Mouse (Mus musculus) heart, postnatal 14 days (tissue): ENCODE results near the gene Vax1. TPM values are rescaled to one million over a fixed set of nuclear protein-coding genes. Genes with fewer than 3 reads are reported as not detected.

Experiments used
- DNase-seq, 2 experiments: peaks; one replicate each; pipeline ENCODE4 v3.0.0; 2021 to 2022
- intact Hi-C: fragments of 180-260 bp; cut with DNase I; formaldehyde crosslinking; loops from one replicate; pipeline ENCODE4 v1.15.1; 2025
- total RNA-seq, 2 experiments: library from RNA; stranded (reverse); gene quantifications; 2 replicates each; pipeline ENCODE4 v1.2.3; 2021

Gene Vax1
- total RNA-seq, 2 experiments from 2014 or later: not detected

DNA sequence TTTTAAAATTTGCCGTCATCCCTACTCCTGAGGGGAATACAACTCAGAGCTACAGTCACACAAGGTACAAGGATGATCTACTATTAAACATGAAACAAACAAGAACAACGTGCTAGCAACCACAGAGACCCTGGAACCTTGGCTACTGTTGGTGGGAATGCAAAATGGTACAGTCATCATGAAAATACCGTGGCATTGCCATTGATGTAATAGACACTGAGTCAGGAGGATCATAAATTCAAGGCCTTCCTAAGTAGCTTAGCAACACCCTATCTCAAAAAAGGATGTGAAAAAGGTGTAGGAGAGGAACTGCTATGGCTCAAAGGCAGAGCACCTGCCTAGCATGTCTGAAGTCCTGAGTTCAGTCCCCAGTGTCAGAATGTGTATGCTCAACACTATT, 42.4 kb downstream of the Vax1 start:
- no peak for DNase-seq

More for the DNA sequence above, 42.4 kb downstream of the Vax1 start:
- intact Hi-C loops: no loop called here

Other genes starting within 250 kb of the Vax1 start
- not detected for gene Eno4, start 226.6 kb downstream of the Vax1 start, total RNA-seq
- 10 to 100 TPM; 25.7 to 28.5 TPM for gene Hspa12a, start 226.4 kb downstream of the Vax1 start, total RNA-seq
- 1 to 10 TPM; 2.2 to 2.4 TPM for gene Shtn1, start 94.0 kb downstream of the Vax1 start, total RNA-seq
- gene Kcnk18, start 49.2 kb upstream of the Vax1 start, total RNA-seq: not detected
- 1 to 10 TPM in 1 of 2 experiments, under 1 TPM in 1; 0.85 to 1.1 TPM for gene Slc18a2, start 90.8 kb upstream of the Vax1 start, total RNA-seq
- gene Rps12-ps3, start 152.2 kb upstream of the Vax1 start, total RNA-seq: 100 to 1,000 TPM; 264 to 277 TPM
- gene Pdzd8, start 175.7 kb upstream of the Vax1 start, total RNA-seq: 10 to 100 TPM; 25.6 to 26.5 TPM